Mouse (Mus musculus) stomach, postnatal 0 days (tissue): ENCODE data around the gene Vsig2. TPM values are rescaled to one million over a fixed set of nuclear protein-coding genes. Genes with fewer than 3 reads are reported as not detected.

Experiments
- ATAC-seq: fragments of 200-750 bp; cut with Nextera tagmentation; 2 replicates; pipeline ENCODE4 v1.8.0; 2017; ENCODE audit not compliant: low FRiP score, low TSS enrichment
- DNase-seq: peaks from one replicate; pipeline ENCODE4 v3.0.0-alpha.2; 2016; ENCODE audit warnings: low spot score
- H3K27ac ChIP-seq: fragments of 300-500 bp; sonication (generic); replicated peaks from 2 replicates; pipeline ENCODE4 v1.5.1; 2014; ENCODE audit warnings: mild to moderate bottlenecking, control low read depth
- H3K27me3 ChIP-seq: fragments of 300-500 bp; sonication (generic); 2 replicates; pipeline ENCODE4 v1.6.1; 2014; ENCODE audit warnings: low read length; ENCODE audit not compliant: control insufficient read depth, insufficient read depth
- H3K36me3 ChIP-seq: fragments of 300-500 bp; sonication (generic); 2 replicates; pipeline ENCODE4 v1.6.1; 2014; ENCODE audit warnings: low read length, mixed read lengths; ENCODE audit not compliant: control insufficient read depth, insufficient read depth
- H3K4me1 ChIP-seq: fragments of 300-500 bp; sonication (generic); replicated peaks from 2 replicates; pipeline ENCODE4 v1.6.1; 2014; ENCODE audit warnings: antibody characterized with exemption; ENCODE audit not compliant: control insufficient read depth, insufficient read depth
- H3K4me2 ChIP-seq: fragments of 300-500 bp; sonication (generic); replicated peaks from 2 replicates; pipeline ENCODE4 v1.6.1; 2014; ENCODE audit warnings: low read depth, mild to moderate bottlenecking, control low read depth, moderate library complexity
- H3K4me3 ChIP-seq: fragments of 300-500 bp; sonication (generic); 2 replicates; pipeline ENCODE4 v1.5.1; 2014; ENCODE audit warnings: low read depth, low read length, control low read depth
- H3K9ac ChIP-seq: fragments of 300-500 bp; sonication (generic); 2 replicates; pipeline ENCODE4 v1.6.1; 2014; ENCODE audit warnings: mild to moderate bottlenecking, low read length, control low read depth, mixed read lengths
- H3K9me3 ChIP-seq: fragments of 300-500 bp; sonication (generic); 2 replicates; pipeline ENCODE4 v1.6.1; 2016; ENCODE audit warnings: low read length; ENCODE audit not compliant: control insufficient read depth
- CTCF ChIP-seq: IDR thresholded peaks from 2 replicates; pipeline ENCODE4 v1.5.1; 2016; ENCODE audit warnings: antibody characterized with exemption, low read depth, mild to moderate bottlenecking, moderate library complexity
- EP300 ChIP-seq: optimal IDR thresholded peaks from 2 replicates; pipeline ENCODE3; 2016; ENCODE audit warnings: antibody characterized with exemption
- WGBS: fragments of 180-500 bp; shearing (Covaris S2); extraction: QIAGEN DNeasy Blood & Tissue Kit; methylation state at CpG from one replicate; pipeline ENCODE4 v1.1.7; 2014; 5-methylcytosine and 5-hydroxymethylcytosine counted together
- polyA plus RNA-seq: library from polyadenylated mRNA; unstranded; fragments of >200 nt; fragmentation: Nextera tagmentation; extraction: Ambion mirVana; gene quantifications from 2 replicates; pipeline ENCODE4 v1.2.1, GENCODE M21; 2015

The Vsig2 gene
- polyA plus RNA-seq, 1 experiment from 2014 or later: 350 TPM

DNA sequence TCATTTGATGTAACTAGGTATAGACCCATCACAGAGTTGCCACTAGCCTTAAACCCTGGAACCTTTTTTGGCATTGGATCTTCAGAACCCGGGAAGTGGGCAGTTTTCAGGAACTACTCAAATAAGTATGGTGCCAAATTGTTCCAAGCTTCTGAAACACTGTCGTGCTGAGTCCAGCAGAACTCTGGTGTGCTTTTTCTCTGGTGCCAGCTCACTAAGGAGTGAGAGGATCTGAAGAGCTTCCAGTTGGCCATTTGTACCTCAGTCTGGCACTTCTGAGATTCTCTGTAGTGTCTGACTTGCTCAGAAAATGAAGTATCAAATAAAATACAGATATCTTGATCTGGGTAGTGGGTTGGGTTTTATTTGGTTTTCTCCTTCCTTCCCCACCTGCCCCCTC lies 19.1 kb upstream of the Vsig2 start:
- Histone ChIP-seq H3K36me3 (peaks cover 6% of the 10 kb centered on the region), H3K9me3 (no peaks in the 10 kb centered on the region), H3K4me2 (no peak overlapping the region), H3K4me1 (0 out of 2 replicates have a peak, but pooled peaks cover 2% of the 10 kb centered on the region), H3K27ac (no peak overlapping the region), H3K9ac (no peak overlapping the region), H3K27me3 (no peaks in the 10 kb centered on the region), H3K4me3 (no peak overlapping the region)
- no peak for DNase-seq
- ATAC-seq: no peak
- TF ChIP-seq EP300: no peak
- TF ChIP-seq CTCF: no peak
- WGBS: 83% methylated on average over 2 of the region's 2 CpGs

DNA sequence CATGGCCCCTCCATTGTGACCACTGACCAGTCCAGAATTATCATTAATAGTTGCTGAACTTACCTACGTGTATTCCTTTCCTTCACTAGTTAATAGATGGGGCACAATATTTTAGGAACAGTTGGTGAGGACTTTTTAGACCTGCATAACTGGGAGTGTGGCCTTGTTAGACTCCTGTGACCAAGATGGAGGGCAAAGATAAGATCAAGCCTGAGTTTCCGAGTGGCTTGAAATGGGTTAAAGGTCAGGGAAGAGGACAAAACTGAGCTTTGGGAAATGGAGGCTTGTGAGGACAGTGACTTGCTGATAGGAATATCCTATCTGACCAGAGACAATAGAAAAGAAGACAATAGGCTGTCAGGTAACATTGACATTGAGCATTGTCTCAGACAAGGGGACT lies 13.6 kb upstream of the Vsig2 start:
- 85% methylated on average over 2 of the region's 2 CpGs for WGBS
- H3K4me1 ChIP-seq: no peaks in the 10 kb centered on the region
- TF ChIP-seq CTCF (no peak), EP300 (no peak)
- no peak overlapping the region for H3K9ac ChIP-seq
- H3K36me3 ChIP-seq: peaks cover 4% of the 10 kb centered on the region
- no peak for DNase-seq
- H3K4me2 ChIP-seq: no peak overlapping the region
- no peak overlapping the region for H3K4me3 ChIP-seq
- no peaks in the 10 kb centered on the region for H3K27me3 ChIP-seq
- no peak for ATAC-seq
- H3K27ac ChIP-seq: no peak overlapping the region
- no peaks in the 10 kb centered on the region for H3K9me3 ChIP-seq

DNA sequence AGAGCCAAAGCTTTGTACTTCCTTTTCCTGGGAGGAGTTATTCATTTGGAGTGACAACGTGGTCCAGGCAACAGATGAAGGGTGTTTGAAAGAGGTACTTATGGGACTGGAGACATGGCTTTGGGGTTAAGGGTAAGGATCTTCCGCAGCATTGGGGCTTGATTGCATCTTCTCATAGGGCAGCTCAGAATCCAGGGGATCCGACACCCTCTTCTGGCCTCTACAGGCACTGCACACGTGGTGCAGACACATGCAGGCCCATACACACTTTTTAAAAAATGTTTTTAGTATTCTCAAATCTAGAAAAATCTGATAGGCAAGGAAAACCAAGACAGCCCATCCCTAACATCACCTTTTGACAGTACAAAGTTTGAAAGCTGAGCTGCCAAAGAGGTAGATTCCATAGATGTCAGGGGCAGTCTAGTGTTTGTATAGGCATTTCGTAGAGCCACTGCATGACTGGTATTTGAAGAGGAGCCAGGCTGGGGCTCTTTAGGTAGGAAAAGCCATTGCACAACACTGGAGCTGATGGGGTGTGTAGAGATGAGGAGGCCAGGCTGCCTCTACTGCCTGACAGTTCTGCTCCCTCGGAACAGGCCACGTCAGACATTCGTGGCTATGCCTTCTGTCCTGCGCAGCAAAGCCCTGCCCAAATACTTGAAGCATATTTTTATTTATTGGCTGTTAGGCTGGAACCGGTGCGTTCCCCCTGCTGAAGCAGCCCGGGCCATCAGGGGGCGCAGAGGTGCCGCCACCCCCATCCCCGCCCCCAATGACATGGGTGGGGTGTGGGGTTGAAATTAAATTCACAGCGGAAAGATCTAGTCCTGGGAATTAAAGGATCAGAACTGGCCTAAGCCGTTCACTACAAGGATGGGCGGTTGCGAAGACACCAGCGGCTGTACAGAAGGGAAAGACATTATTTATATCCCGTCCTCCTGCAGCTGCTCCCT lies 12.3 kb upstream of the Vsig2 start:
- H3K9ac ChIP-seq: no peak overlapping the region
- H3K27ac ChIP-seq: peak overlapping the region; percentile 49; the same call in 1 of the 2 replicates
- ATAC-seq: 0 out of 2 replicates have a peak, but pooled peaks have one; percentile 7
- H3K36me3 ChIP-seq: peaks cover 4% of the 10 kb centered on the region
- TF ChIP-seq CTCF (peak; percentile 49), EP300 (no peak)
- 30% methylated on average over 21 of the region's 21 CpGs for WGBS
- no peak for DNase-seq
- H3K9me3 ChIP-seq: no peaks in the 10 kb centered on the region
- peak overlapping the region; percentile 43; the same call in 1 of the 2 replicates for H3K4me2 ChIP-seq
- H3K4me1 ChIP-seq: no peaks in the 10 kb centered on the region
- no peaks in the 10 kb centered on the region for H3K27me3 ChIP-seq
- peak overlapping the region; percentile 19 for H3K4me3 ChIP-seq

DNA sequence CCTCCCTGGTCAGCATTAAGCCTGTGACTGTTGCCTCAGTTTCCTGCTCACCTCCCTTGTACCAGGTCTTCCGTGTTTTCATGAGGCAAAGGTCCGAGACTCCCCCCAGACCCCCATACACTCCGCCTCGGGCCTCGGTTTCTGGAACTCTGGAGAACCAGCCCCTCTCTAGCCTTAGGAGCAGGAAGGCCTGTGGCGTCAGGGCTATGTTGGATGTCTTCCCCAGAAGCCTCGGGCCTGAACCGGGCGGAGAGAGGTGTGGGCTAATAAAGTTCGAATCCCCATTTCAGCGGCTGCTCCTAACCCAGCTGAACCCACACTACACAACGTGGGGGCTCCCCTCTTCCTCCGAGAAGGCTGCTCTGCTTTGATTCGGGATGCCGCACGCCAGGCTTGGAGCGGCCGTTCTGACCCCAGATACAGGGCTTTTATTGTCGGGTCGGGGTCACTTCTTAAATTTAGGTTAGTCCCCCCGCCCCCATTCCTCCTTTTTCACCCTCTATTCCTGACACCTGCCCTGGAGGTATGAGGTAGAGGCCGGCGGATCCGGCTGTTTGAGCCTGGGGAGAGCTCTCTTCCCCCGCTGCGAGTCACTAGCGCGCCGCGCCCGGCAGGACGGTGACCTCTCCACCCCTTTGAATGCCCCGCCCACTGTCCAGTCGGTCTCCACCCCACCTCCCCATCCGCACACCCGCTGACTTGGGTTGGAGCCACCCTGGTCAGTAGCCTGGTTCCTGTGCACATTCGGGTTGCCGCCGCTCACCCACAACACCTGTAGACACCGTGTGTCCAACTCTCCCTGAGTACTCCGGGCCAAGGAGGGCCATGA lies 11.4 kb upstream of the Vsig2 start, which contains the start of gene Esam:
TSS of gene Esam (plus strand) at position 683 of the 829 bp plus-strand sequence.
- TF ChIP-seq EP300 (no peak), CTCF (no peak)
- Histone ChIP-seq H3K4me1 (no peaks in the 10 kb centered on the region), H3K27me3 (no peaks in the 10 kb centered on the region), H3K27ac (peak within 1 kb of the TSS; percentile 77), H3K9ac (peak within 1 kb of the TSS; percentile 45), H3K9me3 (no peaks in the 10 kb centered on the region), H3K4me3 (peak within 1 kb of the TSS; percentile 19), H3K4me2 (peak within 1 kb of the TSS; percentile 43), H3K36me3 (peaks cover 4% of the 10 kb centered on the region)
- 22% methylated on average over 41 of the region's 41 CpGs for WGBS
- ATAC-seq: peak; percentile 39; the same call in 1 of the 2 replicates
- peak; percentile 71 for DNase-seq

- H3K27me3 ChIP-seq: no peaks in the 10 kb centered on the region
- H3K9me3 ChIP-seq: no peaks in the 10 kb centered on the region
- H3K27ac ChIP-seq: peak overlapping the region; percentile 77
- DNase-seq (no peak), ATAC-seq (no peak)
- peak overlapping the region; percentile 8; the same call in 1 of the 2 replicates for H3K9ac ChIP-seq
- 52% methylated on average over 9 of the region's 9 CpGs for WGBS
- peak overlapping the region; percentile 19 for H3K4me3 ChIP-seq
- no peaks in the 10 kb centered on the region for H3K4me1 ChIP-seq
- H3K4me2 ChIP-seq: peak overlapping the region; percentile 43; the same call in 1 of the 2 replicates
- H3K36me3 ChIP-seq: no peaks in the 10 kb centered on the region
- TF ChIP-seq EP300: no peak
Observed at GRCm38 (mm10) chr9:37528225-37528970, 10.7 kb upstream of the Vsig2 start.
